Mouse (Mus musculus): ENCODE measurements around the gene Ncstn. TPM values are rescaled to one million over a fixed set of nuclear protein-coding genes. Genes with fewer than 3 reads are reported as not detected.

Gene Ncstn
- polyA plus RNA-seq (2012; rRNA removed): 94.0 and 98.3 TPM in 2 replicates

DNA sequence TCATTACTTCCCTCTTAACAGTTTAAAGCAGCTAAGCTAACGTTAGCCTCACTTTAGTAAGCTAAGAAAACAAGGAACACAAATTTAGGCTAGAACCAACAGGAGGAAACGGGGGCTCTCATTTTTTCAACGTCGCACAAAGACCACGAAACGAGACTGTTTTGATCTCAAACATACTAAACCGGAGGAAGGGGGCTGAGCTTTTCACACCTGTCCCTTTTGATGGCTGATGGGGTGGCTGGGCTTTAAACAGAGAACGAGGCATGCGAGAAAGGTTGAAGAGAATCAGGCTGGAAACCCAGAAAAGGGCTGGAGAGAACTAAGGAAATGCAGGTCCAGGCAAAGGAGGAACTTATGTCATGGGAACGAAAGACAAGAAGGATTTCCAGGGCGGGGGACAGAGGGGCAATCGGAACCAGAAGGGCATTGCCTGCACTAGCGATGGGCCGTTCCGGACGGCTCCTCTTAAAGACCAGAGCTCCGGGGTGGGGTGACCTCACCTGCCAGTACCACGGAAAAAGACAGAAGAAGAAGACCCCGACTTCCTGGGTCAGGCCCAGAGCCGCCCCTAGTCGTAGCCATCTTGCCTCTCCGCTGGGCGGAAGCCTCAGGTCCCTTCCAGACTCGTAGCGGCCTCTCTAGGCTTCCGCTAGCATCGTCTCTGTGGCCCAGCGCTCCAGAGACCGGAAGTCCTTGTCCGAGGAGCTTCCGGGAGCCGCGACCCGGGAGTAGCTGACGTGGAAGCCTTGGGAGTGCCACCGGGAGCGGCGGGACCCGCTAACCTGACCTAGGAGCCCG lies at the start of gene Ncstn, which contains the start of gene Copa:
TSS of gene Ncstn (minus strand) at position 695 of the 798 bp plus-strand sequence.
TSS of gene Copa (plus strand) at position 429 of the 798 bp plus-strand sequence.
- WGBS: under 1% methylated on average over 40 of the region's 40 CpGs
- H3K36me3 ChIP-seq (ENCODE audit: control insufficient read depth, insufficient read depth, low read length): peaks cover 2% of the 10 kb centered on the region; the same call in 1 of the 2 replicates

DNA sequence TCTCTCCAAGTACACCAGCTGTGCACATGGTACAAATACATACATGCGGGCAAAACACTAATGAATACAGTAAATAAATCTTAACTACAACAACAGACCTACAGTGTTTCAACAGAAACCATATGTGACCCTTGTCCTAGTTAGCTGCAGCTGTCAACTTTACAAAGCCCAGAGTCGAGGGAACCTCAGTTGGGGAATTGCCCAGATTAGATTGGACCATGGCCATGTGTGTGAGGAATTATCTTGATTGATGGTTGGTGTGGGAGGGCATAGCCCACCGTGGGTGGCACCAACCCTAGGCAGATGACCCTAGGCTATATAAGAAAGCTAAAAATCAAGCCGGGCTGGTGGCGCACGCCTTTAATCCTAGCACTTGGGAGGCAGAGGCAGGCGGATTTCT lies 49.7 kb upstream of the Ncstn start:
- no peak for TF ChIP-seq CTCF (conservative IDR thresholded peaks at IDR 0.05; ENCODE audit: insufficient read depth, insufficient read length, low read depth, low read length)
- no peak overlapping the region for H3K27ac ChIP-seq (ENCODE audit: insufficient read depth, low read depth, low read length)
- 84% methylated on average over 7 of the region's 7 CpGs for whole genome bisulfite sequencing
- H3K36me3 ChIP-seq (ENCODE audit: control insufficient read depth, insufficient read depth, low read length): peaks cover 7% of the 10 kb centered on the region
- no peak for DNase-seq
- H3K4me1 ChIP-seq (ENCODE audit: control insufficient read depth, insufficient read depth, low read length): peaks cover 4% of the 10 kb centered on the region; the same call in 1 of the 2 replicates
- no peak overlapping the region for H3K4me3 ChIP-seq (ENCODE audit: insufficient read depth, low read depth, low read length)
- H3K27me3 ChIP-seq (replicated peaks; ENCODE audit: control insufficient read depth, insufficient read depth, low read length): no peaks in the 10 kb centered on the region

More for the DNA sequence above, at the start of gene Ncstn, which contains the start of gene Copa:
- peak; percentile 97 for DNase-seq
- peak within 1 kb of the TSS; percentile 97 for H3K27ac ChIP-seq (ENCODE audit: insufficient read depth, low read depth, low read length)
- no peaks in the 10 kb centered on the region for H3K27me3 ChIP-seq (replicated peaks; ENCODE audit: control insufficient read depth, insufficient read depth, low read length)
- peaks cover 11% of the 10 kb centered on the region for H3K4me1 ChIP-seq (ENCODE audit: control insufficient read depth, insufficient read depth, low read length)
- H3K4me3 ChIP-seq (ENCODE audit: insufficient read depth, low read depth, low read length): peak within 1 kb of the TSS; percentile 99
- peak; percentile 36 for TF ChIP-seq POLR2A (IDR thresholded peaks at IDR 0.05; ENCODE audit: low read depth, low read length)
- TF ChIP-seq CTCF (conservative IDR thresholded peaks at IDR 0.05; ENCODE audit: insufficient read depth, insufficient read length, low read depth, low read length): no peak

DNA sequence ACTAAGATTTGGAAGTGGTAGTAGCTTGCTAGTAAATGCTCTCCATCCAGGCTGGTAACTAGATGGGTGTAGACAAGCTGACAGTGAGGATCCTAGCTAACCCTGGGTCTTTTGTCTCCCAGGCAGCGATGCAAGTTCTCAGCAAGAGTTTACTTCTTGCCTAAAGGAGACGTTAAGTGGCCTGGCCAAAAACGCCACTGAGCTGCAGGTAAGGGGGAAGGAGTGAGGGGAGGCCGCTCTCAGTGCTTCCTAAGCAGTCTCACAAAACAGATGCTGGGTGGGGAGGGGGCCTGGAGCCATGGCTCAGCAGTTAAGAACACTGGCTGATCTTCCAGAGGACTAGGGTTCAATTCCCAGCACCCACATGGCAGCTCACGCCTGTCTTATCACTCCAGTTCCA lies 47.2 kb upstream of the Ncstn start:
- WGBS: 96% methylated on average over 5 of the region's 5 CpGs
- no peak for DNase-seq
- peaks cover 5% of the 10 kb centered on the region; the same call in 1 of the 2 replicates for H3K4me1 ChIP-seq (ENCODE audit: control insufficient read depth, insufficient read depth, low read length)
- H3K4me3 ChIP-seq (ENCODE audit: insufficient read depth, low read depth, low read length): no peak overlapping the region
- H3K36me3 ChIP-seq (ENCODE audit: control insufficient read depth, insufficient read depth, low read length): peaks cover 7% of the 10 kb centered on the region
- no peak overlapping the region for H3K27ac ChIP-seq (ENCODE audit: insufficient read depth, low read depth, low read length)
- TF ChIP-seq POLR2A (IDR thresholded peaks at IDR 0.05; ENCODE audit: low read depth, low read length): no peak
- TF ChIP-seq CTCF (conservative IDR thresholded peaks at IDR 0.05; ENCODE audit: insufficient read depth, insufficient read length, low read depth, low read length): no peak
- H3K27me3 ChIP-seq (replicated peaks; ENCODE audit: control insufficient read depth, insufficient read depth, low read length): no peaks in the 10 kb centered on the region

DNA sequence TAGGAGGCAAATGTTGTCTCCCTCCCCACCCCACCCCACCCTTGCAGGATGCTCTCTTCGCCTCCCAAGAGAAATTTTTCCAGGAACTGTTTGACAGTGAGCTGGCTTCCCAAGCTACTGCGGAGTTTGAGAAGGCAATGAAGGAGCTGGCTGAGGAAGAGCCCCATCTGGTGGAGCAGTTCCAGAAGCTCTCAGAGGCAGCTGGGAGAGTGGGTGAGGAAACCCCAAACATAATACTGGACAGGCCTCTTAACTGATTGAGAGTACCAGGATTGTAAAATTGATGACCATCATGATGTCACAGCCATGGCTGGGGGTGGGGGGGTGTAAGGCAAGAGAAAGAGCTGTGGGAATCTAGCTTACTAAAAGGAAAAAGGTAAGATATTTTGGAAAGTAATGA lies 46.5 kb upstream of the Ncstn start:
- H3K4me1 ChIP-seq (ENCODE audit: control insufficient read depth, insufficient read depth, low read length): peaks cover 5% of the 10 kb centered on the region; the same call in 1 of the 2 replicates
- no peaks in the 10 kb centered on the region for H3K27me3 ChIP-seq (replicated peaks; ENCODE audit: control insufficient read depth, insufficient read depth, low read length)
- no peak overlapping the region for H3K27ac ChIP-seq (ENCODE audit: insufficient read depth, low read depth, low read length)
- H3K36me3 ChIP-seq (ENCODE audit: control insufficient read depth, insufficient read depth, low read length): peaks cover 5% of the 10 kb centered on the region
- DNase-seq: peak; percentile 24
- H3K4me3 ChIP-seq (ENCODE audit: insufficient read depth, low read depth, low read length): no peak overlapping the region
- no peak for TF ChIP-seq POLR2A (IDR thresholded peaks at IDR 0.05; ENCODE audit: low read depth, low read length)
- TF ChIP-seq CTCF (conservative IDR thresholded peaks at IDR 0.05; ENCODE audit: insufficient read depth, insufficient read length, low read depth, low read length): peak; percentile 47; the same call in 1 of the 2 replicates
- WGBS: 31% methylated on average over 2 of the region's 2 CpGs

DNA sequence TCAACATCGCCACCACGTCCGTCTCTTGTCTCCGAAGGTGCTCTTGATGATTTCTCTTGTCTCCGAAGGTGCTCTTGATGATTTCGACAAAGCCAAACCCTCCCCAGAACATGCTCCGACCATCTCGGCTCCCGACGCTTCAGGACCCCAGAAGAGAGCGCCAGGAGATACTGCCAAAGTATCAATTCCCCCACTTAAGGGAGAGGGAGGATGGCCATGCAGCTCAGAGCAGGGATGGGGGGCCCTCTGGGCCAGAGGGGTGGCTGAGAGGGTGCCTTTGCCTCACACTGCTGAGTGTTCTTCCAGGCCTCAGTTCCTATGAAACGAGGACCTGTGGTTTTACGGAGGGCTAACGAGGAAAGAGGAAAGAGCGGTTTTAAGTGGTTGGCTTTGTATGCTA lies 46.0 kb upstream of the Ncstn start:
- Histone ChIP-seq H3K4me3 (ENCODE audit: insufficient read depth, low read depth, low read length) (no peak overlapping the region), H3K36me3 (ENCODE audit: control insufficient read depth, insufficient read depth, low read length) (peaks cover 5% of the 10 kb centered on the region), H3K27me3 (replicated peaks; ENCODE audit: control insufficient read depth, insufficient read depth, low read length) (no peaks in the 10 kb centered on the region), H3K4me1 (ENCODE audit: control insufficient read depth, insufficient read depth, low read length) (peaks cover 5% of the 10 kb centered on the region; the same call in 1 of the 2 replicates), H3K27ac (ENCODE audit: insufficient read depth, low read depth, low read length) (no peak overlapping the region)
- TF ChIP-seq POLR2A (IDR thresholded peaks at IDR 0.05; ENCODE audit: low read depth, low read length): no peak
- TF ChIP-seq CTCF (conservative IDR thresholded peaks at IDR 0.05; ENCODE audit: insufficient read depth, insufficient read length, low read depth, low read length): no peak
- no peak for DNase-seq
- 90% methylated on average over 15 of the region's 15 CpGs for WGBS

DNA sequence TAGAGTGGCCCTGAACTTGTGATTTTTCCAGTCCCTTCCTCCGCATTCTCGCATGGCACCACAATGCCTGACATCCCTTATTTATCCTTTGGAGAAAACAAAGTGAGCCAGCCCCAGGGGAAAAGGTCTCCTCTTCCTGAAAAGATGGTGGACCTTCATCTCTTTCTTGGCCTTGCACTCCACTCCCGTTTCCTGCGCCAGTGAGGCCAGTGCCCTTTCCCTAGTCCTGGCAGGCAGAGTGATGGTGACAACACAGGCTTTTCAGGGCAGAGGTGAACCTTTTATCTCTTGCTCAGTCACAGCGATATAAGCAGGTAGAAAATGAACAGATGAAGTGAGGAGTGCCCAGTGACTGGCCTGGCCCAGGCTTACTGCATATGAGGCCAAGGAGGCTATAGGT lies 44.9 kb upstream of the Ncstn start:
- no peak for TF ChIP-seq CTCF (conservative IDR thresholded peaks at IDR 0.05; ENCODE audit: insufficient read depth, insufficient read length, low read depth, low read length)
- TF ChIP-seq POLR2A (IDR thresholded peaks at IDR 0.05; ENCODE audit: low read depth, low read length): no peak
- Histone ChIP-seq H3K27me3 (replicated peaks; ENCODE audit: control insufficient read depth, insufficient read depth, low read length) (no peaks in the 10 kb centered on the region), H3K36me3 (ENCODE audit: control insufficient read depth, insufficient read depth, low read length) (peaks cover 3% of the 10 kb centered on the region), H3K27ac (ENCODE audit: insufficient read depth, low read depth, low read length) (0 out of 2 replicates have a peak overlapping the region, but pooled peaks have one; percentile 8), H3K4me1 (ENCODE audit: control insufficient read depth, insufficient read depth, low read length) (peaks cover 5% of the 10 kb centered on the region; the same call in 1 of the 2 replicates), H3K4me3 (ENCODE audit: insufficient read depth, low read depth, low read length) (peak overlapping the region; percentile 78)
- WGBS: 11% methylated on average over 5 of the region's 5 CpGs
- peak; percentile 65 for DNase-seq
